Mouse (Mus musculus) midbrain, embryonic 14.5 days (tissue): Measurements from ENCODE around the gene Dab1. TPM values are rescaled to one million over a fixed set of nuclear protein-coding genes. Genes with fewer than 3 reads are reported as not detected.

Source experiments
- ATAC-seq: fragments of 200-750 bp; cut with Nextera tagmentation; 2 replicates; pipeline ENCODE4 v1.8.0; 2017; ENCODE audit warnings: moderate number of reproducible peaks, moderate library complexity; ENCODE audit not compliant: low FRiP score, low TSS enrichment
- DNase-seq: peaks from one replicate; pipeline ENCODE4 v3.0.0-alpha.2; 2015
- H3K27ac ChIP-seq: fragments of 300-500 bp; sonication (generic); replicated peaks from 2 replicates; pipeline ENCODE4 v1.5.1; 2014; ENCODE audit warnings: mild to moderate bottlenecking, low read depth, low read length, moderate library complexity
- H3K27me3 ChIP-seq: fragments of 300-500 bp; sonication (generic); 2 replicates; pipeline ENCODE4 v1.6.1; 2014; ENCODE audit warnings: low read length, control low read depth, mixed read lengths; ENCODE audit not compliant: control insufficient read depth, insufficient read depth
- H3K36me3 ChIP-seq: fragments of 300-500 bp; sonication (generic); 2 replicates; pipeline ENCODE4 v1.6.1; 2014; ENCODE audit warnings: low read length, control low read depth; ENCODE audit not compliant: control insufficient read depth, insufficient read depth
- H3K4me1 ChIP-seq: fragments of 300-500 bp; sonication (generic); 2 replicates; pipeline ENCODE4 v1.6.1; 2014; ENCODE audit warnings: mild to moderate bottlenecking, antibody characterized with exemption, low read length, control low read depth; ENCODE audit not compliant: control insufficient read depth, insufficient read depth
- H3K4me2 ChIP-seq: fragments of 300-500 bp; sonication (generic); 2 replicates; pipeline ENCODE4 v1.6.1; 2014; ENCODE audit warnings: mild to moderate bottlenecking, low read length, moderate library complexity
- H3K4me3 ChIP-seq: fragments of 300-500 bp; sonication (generic); replicated peaks from 2 replicates; pipeline ENCODE4 v1.5.1; 2014; ENCODE audit warnings: low read depth, low read length
- H3K9ac ChIP-seq: fragments of 300-500 bp; sonication (generic); replicated peaks from 2 replicates; pipeline ENCODE4 v1.6.1; 2014; ENCODE audit warnings: mild to moderate bottlenecking, low read length, moderate library complexity
- H3K9me3 ChIP-seq: fragments of 300-500 bp; sonication (generic); 2 replicates; pipeline ENCODE4 v1.6.1; 2016; ENCODE audit warnings: low read length, control low read depth, mixed read lengths; ENCODE audit not compliant: control insufficient read depth
- WGBS: fragments of 180-500 bp; shearing (Covaris S2); extraction: QIAGEN DNeasy Blood & Tissue Kit; methylation state at CpG from one replicate; pipeline ENCODE4 v1.1.7; 2014; 5-methylcytosine and 5-hydroxymethylcytosine counted together
- polyA plus RNA-seq: library from polyadenylated mRNA; unstranded; fragments of >200 nt; fragmentation: Nextera tagmentation; extraction: Ambion mirVana; gene quantifications from 2 replicates; pipeline ENCODE4 v1.2.1, GENCODE M21; 2014

Dab1 gene
- polyA plus RNA-seq, 1 experiment from 2014 or later, result 146 TPM

- H3K36me3 ChIP-seq, result no peaks in the 10 kb centered on the region
- peak; percentile 62 for DNase-seq
- H3K4me3 ChIP-seq, result peak overlapping the region; percentile 51
- peak overlapping the region; percentile 75 for H3K27ac ChIP-seq
- 0 out of 2 replicates have a peak, but pooled peaks cover 3% of the 10 kb centered on the region for H3K4me1 ChIP-seq
- WGBS, result 0% methylated on average over 28 of the region's 28 CpGs
- H3K4me2 ChIP-seq, result peak overlapping the region; percentile 64
- peaks cover 12% of the 10 kb centered on the region; the same call in 1 of the 2 replicates for H3K27me3 ChIP-seq
- H3K9ac ChIP-seq, result peak overlapping the region; percentile 52
- no peaks in the 10 kb centered on the region for H3K9me3 ChIP-seq
- no peak for ATAC-seq
Measured at GRCm38 (mm10) chr4:103619946-103620371, 800 bp downstream of the Dab1 start.

DNA sequence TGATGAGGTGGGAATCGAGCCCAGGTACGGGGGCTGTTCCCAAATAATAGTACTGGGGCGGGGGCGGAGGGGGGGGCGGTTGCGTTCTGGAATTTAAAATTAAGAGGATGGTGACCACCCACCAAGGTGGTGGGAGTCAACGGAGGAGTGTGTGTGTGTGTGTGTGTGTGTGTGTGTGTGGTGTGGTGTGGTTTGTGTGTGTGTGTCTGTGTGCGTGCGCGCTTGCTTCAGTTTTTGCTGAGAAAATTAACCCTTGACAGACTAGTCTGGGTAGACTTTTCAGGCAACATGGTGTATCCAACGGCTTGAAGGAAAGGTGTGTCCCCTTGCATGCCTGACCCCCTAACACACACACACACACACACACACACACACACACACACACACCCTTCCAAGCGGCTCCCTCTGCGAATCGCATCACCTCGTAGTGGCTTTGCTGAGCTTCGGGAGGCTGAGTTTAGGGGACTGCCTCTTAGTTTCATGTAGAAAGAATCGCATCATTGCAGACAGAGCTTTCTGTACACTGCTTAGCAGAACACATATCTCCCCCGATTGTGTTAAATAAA lies 1.5 kb downstream of the Dab1 start:
- WGBS, result 10% methylated on average over 18 of the region's 18 CpGs
- peaks cover 12% of the 10 kb centered on the region; the same call in 1 of the 2 replicates for H3K27me3 ChIP-seq
- H3K9ac ChIP-seq, result peak overlapping the region; percentile 34
- H3K4me3 ChIP-seq, result peak overlapping the region; percentile 51
- peak overlapping the region; percentile 64 for H3K4me2 ChIP-seq
- H3K4me1 ChIP-seq, result 0 out of 2 replicates have a peak, but pooled peaks cover 3% of the 10 kb centered on the region
- no peak overlapping the region for H3K27ac ChIP-seq
- H3K36me3 ChIP-seq, result no peaks in the 10 kb centered on the region
- ATAC-seq (no peak), DNase-seq (peak; percentile 36)
- H3K9me3 ChIP-seq, result no peaks in the 10 kb centered on the region

- WGBS, result 19% methylated on average over 5 of the region's 5 CpGs
- Histone ChIP-seq H3K27ac (no peak overlapping the region), H3K27me3 (peaks cover 12% of the 10 kb centered on the region; the same call in 1 of the 2 replicates), H3K4me2 (peak overlapping the region; percentile 64), H3K9me3 (no peaks in the 10 kb centered on the region), H3K4me1 (0 out of 2 replicates have a peak, but pooled peaks cover 3% of the 10 kb centered on the region), H3K36me3 (no peaks in the 10 kb centered on the region), H3K4me3 (peak overlapping the region; percentile 51), H3K9ac (no peak overlapping the region; the same call in 1 of the 2 replicates)
- no peak for ATAC-seq
- no peak for DNase-seq
Measured at GRCm38 (mm10) chr4:103621586-103621985, 2.4 kb downstream of the Dab1 start.

- no peaks in the 10 kb centered on the region for H3K4me1 ChIP-seq
- H3K36me3 ChIP-seq, result no peaks in the 10 kb centered on the region
- H3K4me3 ChIP-seq, result no peak overlapping the region
- DNase-seq, result no peak
- no peak overlapping the region for H3K27ac ChIP-seq
- H3K4me2 ChIP-seq, result no peak overlapping the region
- no peaks in the 10 kb centered on the region for H3K27me3 ChIP-seq
- no peak for ATAC-seq
- no peaks in the 10 kb centered on the region for H3K9me3 ChIP-seq
- WGBS, result 86% methylated on average over 4 of the region's 4 CpGs
- H3K9ac ChIP-seq, result no peak overlapping the region
Measured at GRCm38 (mm10) chr4:103630177-103630576, 11.0 kb downstream of the Dab1 start.

DNA sequence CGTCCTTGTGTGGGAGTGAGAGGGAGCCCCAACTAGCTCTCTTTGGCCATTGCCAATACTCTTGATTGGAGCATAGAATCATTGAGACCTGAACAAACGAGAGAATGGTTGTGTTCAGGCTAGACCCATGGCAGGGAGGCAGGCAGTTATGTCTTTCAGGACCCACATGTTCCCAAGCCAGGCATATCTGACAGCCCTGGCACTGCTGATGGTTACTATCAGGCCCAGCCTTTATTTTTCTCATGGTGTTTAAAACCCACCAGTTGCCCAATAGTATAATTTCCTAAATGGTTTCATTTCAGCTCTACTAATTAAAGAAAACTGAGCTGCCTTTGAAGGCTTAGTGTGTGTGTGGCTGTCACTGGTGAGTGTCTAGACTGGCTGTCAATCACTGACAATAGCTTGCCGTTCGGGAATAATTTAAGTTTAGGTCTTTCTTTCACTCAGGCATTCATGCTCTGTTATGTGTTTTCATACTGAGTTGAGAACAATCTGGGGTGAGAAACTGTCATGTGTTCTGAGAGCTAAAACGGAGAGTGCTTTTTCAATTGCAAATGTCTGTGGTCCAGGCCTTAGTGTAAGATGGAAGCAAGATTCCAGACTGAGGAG lies 17.1 kb downstream of the Dab1 start:
- H3K9me3 ChIP-seq, result no peaks in the 10 kb centered on the region
- H3K9ac ChIP-seq, result no peak overlapping the region
- H3K4me2 ChIP-seq, result no peak overlapping the region
- H3K4me3 ChIP-seq, result no peak overlapping the region
- no peak for DNase-seq
- ATAC-seq, result no peak
- peaks cover 5% of the 10 kb centered on the region; the same call in 1 of the 2 replicates for H3K4me1 ChIP-seq
- no peaks in the 10 kb centered on the region for H3K36me3 ChIP-seq
- no peak overlapping the region for H3K27ac ChIP-seq
- 20% methylated on average over 5 of the region's 5 CpGs for WGBS
- H3K27me3 ChIP-seq, result no peaks in the 10 kb centered on the region

DNA sequence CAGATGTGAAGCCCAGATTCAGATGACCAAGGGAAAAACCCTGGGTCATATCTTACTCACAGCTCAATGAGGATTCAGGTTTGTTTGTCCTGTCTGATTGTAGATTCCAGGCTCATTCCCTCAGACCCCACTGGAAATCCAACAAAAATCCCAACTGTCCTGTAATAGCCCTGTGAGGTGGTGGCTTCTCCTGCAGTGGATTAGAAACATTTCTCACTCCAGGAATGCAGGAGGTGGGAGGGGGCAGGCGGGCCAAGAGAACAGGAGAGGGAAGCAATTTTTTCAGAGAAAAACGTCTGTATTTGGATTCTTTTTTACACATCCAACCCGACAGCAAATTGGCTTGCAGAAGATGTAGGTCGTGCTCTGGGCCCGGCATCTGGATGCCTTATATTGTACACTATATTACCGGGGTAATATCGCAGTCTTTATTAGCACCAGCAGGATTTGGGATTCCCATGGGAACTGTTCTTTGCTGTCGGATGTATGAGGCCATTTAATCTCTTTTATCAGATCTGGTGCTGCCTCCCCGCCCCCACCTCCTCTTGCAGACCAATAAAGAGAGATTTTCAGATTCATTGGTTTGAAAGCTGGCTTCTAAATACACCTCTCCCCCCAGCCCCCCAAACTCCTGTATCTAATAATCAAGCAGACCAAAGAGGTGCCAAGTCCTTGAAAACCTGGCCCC lies 29.2 kb downstream of the Dab1 start:
- Histone ChIP-seq H3K36me3 (no peaks in the 10 kb centered on the region), H3K27me3 (no peaks in the 10 kb centered on the region), H3K27ac (no peak overlapping the region), H3K4me2 (0 out of 2 replicates have a peak overlapping the region, but pooled peaks have one; percentile 13), H3K9ac (no peak overlapping the region; the same call in 1 of the 2 replicates), H3K9me3 (no peaks in the 10 kb centered on the region), H3K4me1 (peaks cover 12% of the 10 kb centered on the region; the same call in 1 of the 2 replicates), H3K4me3 (no peak overlapping the region)
- no peak for ATAC-seq
- peak; percentile 68 for DNase-seq
- WGBS, result 8% methylated on average over 9 of the region's 9 CpGs

GRCm38 (mm10) chr4:103655740-103656139 lies 36.6 kb downstream of the Dab1 start:
- Histone ChIP-seq H3K27ac (no peak overlapping the region), H3K36me3 (no peaks in the 10 kb centered on the region), H3K9ac (no peak overlapping the region), H3K9me3 (no peaks in the 10 kb centered on the region), H3K4me2 (no peak overlapping the region), H3K4me3 (no peak overlapping the region), H3K27me3 (no peaks in the 10 kb centered on the region), H3K4me1 (no peaks in the 10 kb centered on the region)
- no peak for ATAC-seq
- DNase-seq, result no peak
- 64% methylated on average over 6 of the region's 6 CpGs for WGBS

DNA sequence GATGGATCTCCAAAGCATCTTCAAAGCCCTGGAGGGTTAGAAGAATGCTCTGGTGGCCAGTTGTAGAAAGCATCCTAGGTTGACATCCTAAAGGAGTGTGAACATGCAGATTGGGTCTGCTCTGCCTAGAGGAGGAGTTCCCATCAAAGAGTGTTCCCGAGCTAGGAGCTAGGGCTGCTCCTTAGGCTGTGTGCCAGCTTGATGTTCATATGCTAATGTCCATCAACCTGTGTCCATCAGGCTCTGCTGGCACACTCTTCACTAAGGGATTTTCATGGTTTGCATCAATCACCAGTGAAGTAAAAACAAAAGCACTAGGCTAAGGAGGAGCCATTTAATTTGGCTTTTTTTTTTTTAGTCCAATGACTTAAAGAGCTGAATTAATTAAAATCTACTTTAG lies 42.2 kb downstream of the Dab1 start:
- 30% methylated on average over 1 of the region's 1 CpGs for WGBS
- Histone ChIP-seq H3K4me3 (no peak overlapping the region), H3K9me3 (no peaks in the 10 kb centered on the region), H3K27ac (no peak overlapping the region), H3K4me1 (0 out of 2 replicates have a peak, but pooled peaks cover 3% of the 10 kb centered on the region), H3K9ac (no peak overlapping the region), H3K27me3 (no peaks in the 10 kb centered on the region), H3K36me3 (no peaks in the 10 kb centered on the region), H3K4me2 (no peak overlapping the region)
- DNase-seq (no peak), ATAC-seq (no peak)
